Mouse (Mus musculus) c-Kit-positive CD71-positive TER-119-positive erythroid progenitor cells, embryonic 14.5 days (primary cell): ENCODE results near the gene Kat8.

Source experiments
- DNase-seq: peaks from one replicate; pipeline ENCODE4 v3.0.0-alpha.2; 2013; ENCODE audit warnings: low spot score

The Kat8 gene

DNA sequence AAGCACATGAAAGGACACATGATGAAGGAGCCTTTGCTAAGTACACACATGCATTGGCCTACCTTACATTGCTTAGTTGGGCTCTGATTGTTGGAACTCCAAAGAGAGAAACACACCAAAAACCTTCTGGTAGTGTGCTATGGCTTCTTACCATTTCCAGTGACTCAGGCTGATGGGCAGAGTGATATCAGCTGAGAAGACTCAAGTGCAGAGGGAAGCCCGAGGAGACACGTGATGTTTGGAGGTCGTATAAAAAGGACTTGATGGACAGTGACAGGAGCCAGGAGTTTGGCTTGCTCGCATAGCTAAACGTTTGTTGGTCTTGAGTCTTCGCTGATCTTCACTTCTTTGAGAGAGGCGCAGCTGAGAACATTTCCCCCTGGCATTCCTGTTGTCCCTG lies 14.8 kb upstream of the Kat8 start:
- no peak for DNase-seq

GRCm38 (mm10) chr7:127898179-127898956 lies 13.9 kb upstream of the Kat8 start:
- DNase-seq = no peak

DNA sequence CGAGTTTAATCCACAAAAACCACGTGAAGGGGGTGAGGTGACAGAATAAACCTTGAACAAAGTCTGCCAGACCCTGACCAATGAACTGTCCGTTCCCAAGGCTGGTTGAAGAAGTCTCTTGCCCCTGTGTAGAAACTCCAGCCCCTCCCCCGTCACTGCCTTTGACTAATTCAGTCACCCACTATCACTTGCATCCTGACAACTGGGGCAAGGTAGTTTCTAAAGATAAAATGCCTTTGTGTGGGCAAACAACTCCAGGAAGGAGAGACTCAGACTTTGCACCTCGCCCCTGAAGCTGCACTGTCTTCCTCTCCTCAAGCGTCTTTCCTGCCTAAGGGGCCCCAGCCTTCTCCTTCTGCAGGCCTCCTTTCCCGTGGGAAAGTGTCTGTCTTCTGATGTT lies 12.3 kb upstream of the Kat8 start:
- no peak for DNase-seq

DNA sequence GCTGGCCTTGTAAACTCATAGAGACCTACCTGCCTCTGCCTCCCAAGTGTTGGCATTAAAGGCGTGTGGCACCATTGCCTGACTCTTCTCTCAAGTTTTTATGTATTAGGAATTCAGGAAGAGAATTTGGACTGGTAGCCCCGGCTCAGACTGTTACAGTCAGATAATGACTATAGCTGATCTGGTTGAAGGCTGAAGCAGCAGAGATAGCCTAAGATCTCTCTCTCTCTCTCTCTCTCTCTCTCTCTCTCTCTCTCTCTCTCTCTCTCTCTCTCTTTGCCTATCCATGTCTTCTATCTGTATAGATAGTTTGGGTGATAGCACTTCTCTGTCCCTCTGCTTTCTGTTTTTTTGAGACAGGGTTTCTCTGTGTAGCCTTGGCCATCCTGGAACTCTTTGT lies 10.5 kb upstream of the Kat8 start:
- no peak for DNase-seq

DNA sequence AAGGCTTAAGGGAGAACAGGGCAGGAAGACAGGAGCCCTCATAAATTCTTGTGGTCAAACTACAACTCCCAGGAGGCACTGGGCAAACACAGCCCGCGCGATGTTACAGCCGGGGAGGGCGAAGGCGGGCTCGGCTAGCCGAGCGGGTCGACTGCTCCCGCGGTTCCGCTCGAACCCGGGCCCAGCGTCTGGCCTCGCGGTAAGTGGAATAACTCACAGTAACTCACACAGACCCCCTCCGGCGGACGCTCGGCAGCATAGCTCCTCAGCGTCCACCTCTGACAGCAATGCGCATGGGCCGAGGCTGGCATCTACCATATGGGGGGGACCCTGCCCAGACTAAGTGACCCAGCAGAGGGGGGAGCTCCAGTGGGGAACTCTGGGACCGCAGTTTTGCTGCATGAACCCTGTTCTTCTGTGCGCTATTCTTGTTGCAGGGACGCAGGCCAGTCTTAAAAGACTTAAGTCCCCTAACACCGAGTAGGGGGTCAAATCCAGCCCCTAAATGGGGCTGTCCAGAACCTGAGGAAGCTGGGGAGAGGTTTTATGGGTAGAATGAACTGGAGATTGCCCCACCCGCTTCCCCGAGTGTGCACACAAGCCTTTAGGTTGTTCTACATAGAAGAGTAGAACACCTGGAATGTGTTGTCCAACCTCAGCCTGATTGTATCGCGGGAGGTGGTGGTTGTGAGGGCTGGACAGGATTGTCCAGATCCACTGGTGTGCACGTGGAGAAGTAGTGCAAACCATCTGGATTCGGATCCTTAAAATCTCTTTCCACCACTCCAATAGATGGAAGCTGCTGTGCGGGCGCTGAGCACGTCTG lies 8.1 kb upstream of the Kat8 start, which contains the start of gene Bckdk:
Gene Bckdk, plus strand, starts transcription at position 112 of the 826 bp plus-strand sequence.
- DNase-seq = peak; percentile 70

- DNase-seq = no peak
These were observed 4.4 kb upstream of the Kat8 start for GRCm38 (mm10) chr7:127907939-127908338.

- DNase-seq = no peak
These were observed 3.7 kb upstream of the Kat8 start for GRCm38 (mm10) chr7:127908656-127909055.

GRCm38 (mm10) chr7:127912938-127913337 lies 622 bp downstream of the Kat8 start:
- no peak for DNase-seq

GRCm38 (mm10) chr7:127915293-127915692 lies 3.0 kb downstream of the Kat8 start:
- no peak for DNase-seq

- DNase-seq = peak; percentile 55
These were observed 5.9 kb downstream of the Kat8 start for GRCm38 (mm10) chr7:127918203-127918602.

- no peak for DNase-seq
These were observed 7.0 kb downstream of the Kat8 start for GRCm38 (mm10) chr7:127919290-127919689.

GRCm38 (mm10) chr7:127921516-127921915 lies 9.2 kb downstream of the Kat8 start:
- DNase-seq = no peak

GRCm38 (mm10) chr7:127922451-127923275 lies 10.3 kb downstream of the Kat8 start:
- no peak for DNase-seq

- no peak for DNase-seq
These were observed 11.4 kb downstream of the Kat8 start for GRCm38 (mm10) chr7:127923714-127924113.

DNA sequence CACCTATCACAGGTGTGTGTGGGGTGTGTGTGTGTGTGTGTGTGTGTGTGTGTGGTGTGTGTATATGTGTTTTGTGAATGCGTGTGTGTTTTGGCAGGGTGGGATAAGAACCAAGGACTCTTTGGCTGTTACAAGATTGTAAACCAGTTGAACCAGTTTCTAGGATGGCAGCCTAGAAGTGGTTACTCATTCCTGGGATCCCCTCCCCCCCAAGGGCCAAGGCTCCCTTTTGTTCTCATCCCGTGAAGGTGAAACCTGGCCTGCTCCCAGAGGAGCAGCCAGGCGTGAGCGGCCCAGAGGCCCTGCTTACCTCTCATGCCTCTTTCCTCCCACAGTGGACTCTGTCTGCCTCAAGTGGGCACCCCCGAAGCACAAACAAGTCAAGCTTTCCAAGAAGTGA lies 12.9 kb downstream of the Kat8 start:
- no peak for DNase-seq

DNA sequence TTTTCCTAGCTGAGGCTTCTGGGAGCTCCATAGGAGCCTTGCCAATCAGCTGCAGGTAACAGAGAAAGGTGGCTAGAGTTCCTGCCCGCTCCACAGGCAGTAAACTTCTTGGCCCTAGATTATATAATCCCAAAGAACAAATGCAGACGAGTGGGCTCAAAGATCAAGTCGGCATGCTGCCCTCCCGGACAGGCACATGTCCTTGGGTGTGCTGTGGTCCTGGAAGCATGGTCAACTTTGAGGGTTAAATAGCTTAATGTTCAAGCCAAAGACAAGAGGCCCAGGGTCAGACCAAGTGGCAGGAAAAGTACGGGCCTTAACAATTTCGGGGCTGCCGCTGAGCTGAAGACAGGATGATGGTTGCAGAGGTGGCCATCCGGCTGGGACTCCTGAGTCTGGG lies 13.8 kb downstream of the Kat8 start:
- DNase-seq = no peak

- DNase-seq = no peak
These were observed 14.5 kb downstream of the Kat8 start for GRCm38 (mm10) chr7:127926846-127927245.

GRCm38 (mm10) chr7:127927726-127928125 lies 15.4 kb downstream of the Kat8 start:
- no peak for DNase-seq

DNA sequence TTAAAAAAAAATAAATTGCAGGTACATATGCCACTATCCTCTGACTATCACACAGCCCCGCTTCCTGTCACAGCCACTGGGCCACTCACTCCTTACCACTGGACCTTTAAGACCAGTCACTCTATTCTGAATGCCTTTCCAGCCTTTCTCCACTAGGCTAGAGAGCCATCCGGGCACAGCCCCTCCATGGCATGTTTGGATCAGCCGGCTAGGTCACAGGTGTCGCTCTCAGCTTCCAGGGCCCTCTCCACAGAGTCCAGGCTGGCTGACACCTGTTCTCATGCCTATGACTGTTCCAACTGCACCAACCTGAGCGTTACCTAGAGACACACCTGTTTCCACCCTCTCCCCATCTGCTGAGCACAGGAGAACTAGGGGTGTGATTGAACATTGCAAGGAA lies 16.3 kb downstream of the Kat8 start:
- no peak for DNase-seq

GRCm38 (mm10) chr7:127929923-127930322 lies 17.6 kb downstream of the Kat8 start, which contains the start of gene Prss8:
Prss8 (minus strand) TSS chr7:127930104.
- no peak for DNase-seq

DNA sequence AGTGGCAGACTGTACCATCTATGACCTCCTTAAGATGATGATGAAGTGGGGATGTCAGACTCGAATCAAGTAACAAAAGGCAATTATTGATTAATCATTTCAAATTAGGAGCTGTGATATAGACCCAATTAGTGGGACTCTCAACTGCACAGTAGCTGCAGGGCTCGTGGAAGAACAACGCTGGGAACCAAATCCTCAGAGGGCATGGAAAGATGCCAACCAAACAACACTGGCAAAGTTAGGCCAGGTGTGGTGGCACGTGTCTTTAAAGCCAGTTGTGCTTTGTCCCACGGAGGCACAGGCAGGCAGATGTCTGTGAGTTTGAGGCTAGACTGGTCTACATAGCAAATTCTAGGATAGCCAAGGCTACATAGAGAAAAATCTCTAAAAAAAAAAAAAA lies 18.3 kb downstream of the Kat8 start:
- DNase-seq = no peak
